Mouse (Mus musculus) frontal cortex, adult (tissue): ENCODE data around the gene Ubap2.
A peak's percentile ranks its signal among the peaks of the same experiment; 100 is the strongest.

Experiments used
- ATAC-seq: cut with Nextera tagmentation; 2 replicates; pipeline ENCODE4 v1.9.2; 2017; ENCODE audit warnings: mild to moderate bottlenecking, moderate library complexity, mixed read lengths; ENCODE audit not compliant: low TSS enrichment

Gene Ubap2

DNA sequence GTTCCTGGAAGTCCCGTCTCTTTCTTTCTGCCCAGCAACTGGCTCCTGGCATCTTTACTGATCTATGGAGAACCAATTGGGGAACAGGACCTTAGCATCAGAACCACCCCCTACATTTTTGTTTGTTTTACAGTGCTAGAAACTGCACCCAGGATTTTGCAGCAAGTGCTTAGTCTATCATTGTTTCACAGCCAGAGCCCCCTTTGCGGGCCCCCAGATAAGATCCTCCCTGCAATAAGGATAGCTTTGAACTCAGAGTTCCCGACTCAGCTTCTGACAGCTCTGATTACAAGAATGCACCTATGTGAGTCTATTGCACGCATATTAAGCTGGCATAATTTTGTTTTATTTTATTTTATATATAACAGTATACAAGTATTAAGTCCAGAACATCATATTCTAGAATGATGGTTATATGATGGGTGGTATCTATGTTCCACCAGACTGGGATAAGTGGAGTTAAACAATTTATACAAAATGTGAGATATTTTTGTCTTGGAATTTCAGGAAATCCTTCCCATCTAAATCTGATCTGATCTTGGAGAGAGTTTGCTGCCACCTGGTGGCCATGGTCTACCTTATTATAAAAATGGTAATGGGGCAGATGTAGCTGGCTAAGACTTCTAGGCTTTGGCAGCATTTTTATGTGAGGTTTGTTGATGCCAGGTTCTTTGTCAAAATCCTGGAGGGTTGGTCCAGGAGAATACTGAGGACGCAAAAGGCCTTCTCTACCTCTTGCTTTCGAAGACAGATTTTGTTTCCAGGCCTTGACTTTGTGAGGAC is 109.1 kb downstream of the Ubap2 start:
- peak; percentile 74 for ATAC-seq

- ATAC-seq: no peak
Measured at GRCm38 (mm10) chr4:41164974-41165373, 110.0 kb downstream of the Ubap2 start.

DNA sequence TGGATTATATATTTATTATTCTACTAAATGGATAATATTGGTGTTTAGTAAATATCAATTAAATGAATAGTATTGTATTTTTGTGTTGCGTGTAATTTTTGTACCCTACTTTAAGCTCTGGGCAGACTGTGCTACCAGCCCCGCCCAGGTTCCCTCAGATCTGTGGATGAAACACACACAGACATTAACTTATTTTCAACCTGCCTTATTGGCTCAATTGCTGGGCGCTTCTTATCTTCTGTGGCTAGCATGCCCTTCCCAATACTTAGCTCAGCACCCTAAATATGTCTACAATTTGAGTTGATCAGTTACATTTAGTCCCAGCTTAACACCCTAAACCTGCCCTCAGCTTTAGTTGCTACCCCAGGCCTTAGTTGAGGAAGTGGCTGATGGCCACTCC is 113.7 kb downstream of the Ubap2 start:
- no peak for ATAC-seq

DNA sequence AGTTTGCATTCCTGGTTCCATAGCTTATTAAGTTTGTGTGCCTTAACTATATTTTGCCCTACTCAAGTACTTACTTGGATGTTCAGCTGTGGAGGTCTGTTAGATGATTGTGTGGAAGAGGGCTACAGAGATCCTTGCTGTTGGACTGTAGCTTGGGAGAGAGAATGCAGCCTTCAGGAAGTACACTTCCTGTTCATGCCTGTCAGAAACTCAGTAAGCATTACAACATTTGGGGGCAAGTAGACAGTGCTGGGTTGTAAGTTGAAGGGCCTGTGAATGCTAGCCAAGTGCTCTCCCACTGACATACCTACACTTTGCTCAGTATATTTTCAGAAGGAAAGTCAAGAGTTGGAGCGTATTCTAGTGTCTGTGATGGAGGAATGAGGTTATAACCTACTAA is 116.7 kb downstream of the Ubap2 start:
- ATAC-seq: no peak

- no peak for ATAC-seq
Measured at GRCm38 (mm10) chr4:41156961-41157360, 118.0 kb downstream of the Ubap2 start.

DNA sequence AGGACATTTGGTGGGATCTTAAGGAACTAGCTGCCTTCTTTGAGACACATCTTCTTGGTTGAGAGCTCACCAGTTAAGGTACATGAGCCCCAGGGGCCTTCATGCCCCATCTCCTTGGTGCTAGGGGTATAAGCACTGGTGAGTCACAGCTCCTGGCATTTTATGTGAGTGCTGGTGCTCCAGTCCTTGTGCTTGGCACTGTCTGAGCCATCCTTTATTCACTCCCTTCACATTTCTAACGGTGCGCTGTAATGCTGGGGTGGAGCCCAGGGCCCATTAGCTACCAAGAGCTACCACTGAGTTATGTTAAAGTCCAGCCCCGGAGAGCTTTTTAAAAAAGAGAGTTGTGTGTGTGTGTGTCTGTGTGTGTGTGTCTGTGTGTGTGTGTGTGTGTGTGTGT is 121.8 kb downstream of the Ubap2 start:
- peak; percentile 59; the same call in 1 of the 2 replicates for ATAC-seq

DNA sequence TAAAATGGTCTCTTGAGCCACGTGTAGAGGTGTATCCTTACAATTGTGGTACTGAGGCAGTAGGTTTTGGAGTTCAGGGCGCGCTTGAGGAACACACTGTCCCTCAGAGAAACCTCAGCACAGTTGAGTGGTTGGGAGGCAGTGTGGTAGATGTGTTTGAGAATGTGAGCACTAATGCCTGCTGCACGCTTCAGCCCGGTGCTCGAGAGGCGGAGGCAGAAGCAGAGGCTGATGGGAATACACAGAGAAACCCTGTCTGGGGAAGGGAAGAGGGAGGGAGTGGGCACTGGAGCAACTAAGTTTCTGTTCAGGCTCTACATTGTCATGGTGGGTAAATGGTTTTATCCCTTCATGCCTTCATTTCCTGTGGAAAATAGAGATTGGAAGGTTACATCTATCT is 123.8 kb downstream of the Ubap2 start:
- no peak for ATAC-seq

GRCm38 (mm10) chr4:41149891-41150290 is 125.1 kb downstream of the Ubap2 start:
- ATAC-seq: no peak
